Comparison of ENCODE assay signal across 16 mouse cellular contexts in genomic region chr1:58954578-58955410, GRCm38 (mm10). TPM values are rescaled to one million over a fixed set of nuclear protein-coding genes. Genes with fewer than 3 reads are reported as not detected.
DNase-seq lines count a peak whose midpoint lies in the region; ATAC-seq and TF ChIP-seq lines count a peak whose summit lies in the region.
"Had no signal": no experiment of that assay in that cellular context is flagged by ENCODE, and none has a peak within 500 bp of the region (broad histone marks: within the 10 kb centered on the region; RNA-seq: fewer than 3 reads in every experiment).

No protein-coding gene starts in this region.

- H3K4me3 ChIP-seq in spleen, adult 2 months (ENCODE audit: extremely low read depth, insufficient read depth, insufficient read length) = no peak overlapping the region
- H3K4me3 ChIP-seq in heart, postnatal 0 days (ENCODE audit: low read depth, low read length) = no peak overlapping the region
- H3K4me3 ChIP-seq in midbrain, embryonic 14.5 days (replicated peaks; ENCODE audit: low read depth, low read length) = no peak overlapping the region
- H3K4me3 ChIP-seq: embryonic facial prominence, embryonic 15.5 days; limb, embryonic 12.5 days; midbrain, embryonic 10.5 days; neural tube, embryonic 15.5 days had no signal

- no peak overlapping the region for H3K9ac ChIP-seq in heart, postnatal 0 days (replicated peaks; ENCODE audit: low read depth, low read length)
- no peak overlapping the region for H3K9ac ChIP-seq in midbrain, embryonic 14.5 days (replicated peaks; ENCODE audit: low read length)
- H3K9ac ChIP-seq: embryonic facial prominence, embryonic 15.5 days; forebrain, postnatal 0 days; limb, embryonic 12.5 days; neural tube, embryonic 15.5 days had no signal

- intact Hi-C loops in heart, postnatal 14 days (cut with DNase I) = no loop called here

- no peaks in the 10 kb centered on the region for H3K27me3 ChIP-seq in spleen, adult 2 months (ENCODE audit: control insufficient read depth, insufficient read depth, low read length)
- no peaks in the 10 kb centered on the region for H3K27me3 ChIP-seq in heart, postnatal 0 days (ENCODE audit: control insufficient read depth, insufficient read depth, low read length)
- no peaks in the 10 kb centered on the region for H3K27me3 ChIP-seq in midbrain, embryonic 14.5 days (ENCODE audit: control insufficient read depth, insufficient read depth, low read length)
- H3K27me3 ChIP-seq: embryonic facial prominence, embryonic 15.5 days; limb, embryonic 12.5 days; neural tube, embryonic 15.5 days had no signal

- peak overlapping the region; percentile 84 for H3K27ac ChIP-seq in spleen, adult 2 months (ENCODE audit: insufficient read depth, low read length)
- peak overlapping the region; percentile 9; the same call in 1 of the 2 replicates for H3K27ac ChIP-seq in heart, postnatal 0 days (ENCODE audit: low read depth)
- H3K27ac ChIP-seq in midbrain, embryonic 14.5 days (replicated peaks; ENCODE audit: low read depth, low read length) = no peak overlapping the region
- H3K27ac ChIP-seq: embryonic facial prominence, embryonic 15.5 days; limb, embryonic 12.5 days; midbrain, embryonic 10.5 days; neural tube, embryonic 15.5 days had no signal

- no peak for ATAC-seq in heart, postnatal 0 days (ENCODE audit: insufficient read depth, low read depth)
- no peak for ATAC-seq in midbrain, embryonic 14.5 days (ENCODE audit: low FRiP score, low TSS enrichment)
- ATAC-seq: forebrain, postnatal 0 days had no signal

- no peak for TF ChIP-seq EP300 in heart, postnatal 0 days (IDR thresholded peaks at IDR 0.05; ENCODE audit: low read depth)

- H3K9me3 ChIP-seq in heart, postnatal 0 days (replicated peaks; ENCODE audit: control insufficient read depth, low read length) = no peaks in the 10 kb centered on the region
- H3K9me3 ChIP-seq in midbrain, embryonic 14.5 days (ENCODE audit: control insufficient read depth, low read length) = no peaks in the 10 kb centered on the region
- H3K9me3 ChIP-seq: embryonic facial prominence, embryonic 15.5 days; limb, embryonic 12.5 days; midbrain, embryonic 10.5 days; neural tube, embryonic 15.5 days had no signal

- H3K4me2 ChIP-seq in heart, postnatal 0 days (ENCODE audit: low read depth, low read length) = no peak overlapping the region
- H3K4me2 ChIP-seq in midbrain, embryonic 14.5 days (ENCODE audit: low read length) = no peak overlapping the region
- H3K4me2 ChIP-seq: embryonic facial prominence, embryonic 15.5 days; limb, embryonic 12.5 days; neural tube, embryonic 15.5 days had no signal

- peak; percentile 64 for DNase-seq in heart, adult 11 months
- DNase-seq in heart, postnatal 14 days = no peak
- no peak for DNase-seq in spleen, adult 2 months (ENCODE audit: low read depth in 1 of 2, low spot score in 2 of 2)
- DNase-seq in spleen, adult 18-20 months = no peak
- peak; percentile 5 for DNase-seq in heart, postnatal 0 days (ENCODE audit: low spot score)
- DNase-seq in yolk sac, embryonic 10.5 days (ENCODE audit: low spot score) = peak; percentile 1
- no peak for DNase-seq in midbrain, embryonic 14.5 days
- no peak for DNase-seq in layer of hippocampus, postnatal 36 days
- DNase-seq: cerebellum, adult 9-10 months; forebrain, postnatal 0 days; right cerebral cortex, postnatal 4 days; thymus, postnatal 4 days had no signal

- H3K36me3 ChIP-seq in spleen, adult 2 months (ENCODE audit: control insufficient read depth, insufficient read depth, low read length) = no peaks in the 10 kb centered on the region
- H3K36me3 ChIP-seq in heart, postnatal 0 days (replicated peaks; ENCODE audit: control insufficient read depth, insufficient read depth, low read length) = no peaks in the 10 kb centered on the region
- no peaks in the 10 kb centered on the region for H3K36me3 ChIP-seq in midbrain, embryonic 14.5 days (ENCODE audit: control insufficient read depth, insufficient read depth, low read length)
- H3K36me3 ChIP-seq: embryonic facial prominence, embryonic 15.5 days; limb, embryonic 12.5 days; midbrain, embryonic 10.5 days; neural tube, embryonic 15.5 days had no signal

- H3K4me1 ChIP-seq in spleen, adult 2 months (ENCODE audit: control insufficient read depth, insufficient read depth, insufficient read length) = peaks cover 38% of the 10 kb centered on the region
- peaks cover 78% of the 10 kb centered on the region for H3K4me1 ChIP-seq in heart, postnatal 0 days (ENCODE audit: control insufficient read depth, insufficient read depth)
- 0 out of 2 replicates have a peak, but pooled peaks cover 6% of the 10 kb centered on the region for H3K4me1 ChIP-seq in midbrain, embryonic 14.5 days (ENCODE audit: control insufficient read depth, insufficient read depth, low read length)

- WGBS in spleen, adult 2 months = 78% methylated on average over 8 of the region's 8 CpGs
- 70% methylated on average over 8 of the region's 8 CpGs for WGBS in heart, postnatal 0 days
- WGBS in midbrain, embryonic 14.5 days = 76% methylated on average over 8 of the region's 8 CpGs

- TF ChIP-seq CTCF in spleen, adult 2 months (IDR thresholded peaks at IDR 0.05; ENCODE audit: extremely low read depth, insufficient read depth, insufficient read length, insufficient replicate concordance) = no peak
- TF ChIP-seq CTCF in heart, postnatal 0 days (IDR thresholded peaks at IDR 0.05; ENCODE audit: low read depth) = no peak

- no peak for TF ChIP-seq POLR2A in spleen, adult 2 months (IDR thresholded peaks at IDR 0.05; ENCODE audit: low read depth, low read length)

RNA-seq across cellular contexts. Expression of gene Trak2, which starts 18.4 kb away (rescaled TPM):
- 100 to 1,000 TPM; 154 to 179 TPM for total RNA-seq in heart, postnatal 14 days (2021)
- 47.4 and 51.6 TPM in 2 replicates for polyA plus RNA-seq in spleen, adult 2 months (2012; rRNA removed)
- 87.2 and 117 TPM in 2 replicates for total RNA-seq in heart, postnatal 0 days (2014; rRNA removed; ENCODE audit: low replicate concordance)
- polyA plus RNA-seq in heart, postnatal 0 days (2015; fragmentation: Nextera tagmentation; extraction: Ambion mirVana) = 26.9 and 32.7 TPM in 2 replicates
- 15.4 and 18.2 TPM in 2 replicates for polyA plus RNA-seq in midbrain, embryonic 14.5 days (2014; fragmentation: Nextera tagmentation; extraction: Ambion mirVana)
- 100 to 1,000 TPM; 167 to 173 TPM for total RNA-seq in layer of hippocampus, postnatal 36 days (2021)

RNA-seq across cellular contexts. Expression of gene Stradb, which starts 18.5 kb away (rescaled TPM):
- 10 to 100 TPM; 35.1 to 40.0 TPM for total RNA-seq in heart, postnatal 14 days (2021)
- polyA plus RNA-seq in spleen, adult 2 months (2012; rRNA removed) = 8.9 and 10.5 TPM in 2 replicates
- total RNA-seq in heart, postnatal 0 days (2014; rRNA removed; ENCODE audit: low replicate concordance) = 9.7 and 22.7 TPM in 2 replicates
- polyA plus RNA-seq in heart, postnatal 0 days (2015; fragmentation: Nextera tagmentation; extraction: Ambion mirVana) = 25.1 and 27.4 TPM in 2 replicates
- 101 and 115 TPM in 2 replicates for polyA plus RNA-seq in midbrain, embryonic 14.5 days (2014; fragmentation: Nextera tagmentation; extraction: Ambion mirVana)
- 10 to 100 TPM; 39.3 to 41.1 TPM for total RNA-seq in layer of hippocampus, postnatal 36 days (2021)

Comparison
In these comparisons a context has a peak if more than half of its experiments do, and no peak if none do; other contexts are left out.
1. DNase-seq: peak in heart, adult 11 months (single experiment), heart, postnatal 0 days (single experiment) and yolk sac, embryonic 10.5 days (single experiment); none in heart, postnatal 14 days (0 of 2), spleen, adult 2 months (0 of 2), spleen, adult 18-20 months (0 of 2), midbrain, embryonic 14.5 days (single experiment) and layer of hippocampus, postnatal 36 days (0 of 2).